Mouse (Mus musculus): ENCODE data around the gene Pld4. TPM values are rescaled to one million over a fixed set of nuclear protein-coding genes. Genes with fewer than 3 reads are reported as not detected.
A peak's percentile ranks its signal among the peaks of the same experiment; 100 is the strongest.

The Pld4 gene
- polyA plus RNA-seq, 1 experiment from 2014 or later: 3.9 TPM

DNA sequence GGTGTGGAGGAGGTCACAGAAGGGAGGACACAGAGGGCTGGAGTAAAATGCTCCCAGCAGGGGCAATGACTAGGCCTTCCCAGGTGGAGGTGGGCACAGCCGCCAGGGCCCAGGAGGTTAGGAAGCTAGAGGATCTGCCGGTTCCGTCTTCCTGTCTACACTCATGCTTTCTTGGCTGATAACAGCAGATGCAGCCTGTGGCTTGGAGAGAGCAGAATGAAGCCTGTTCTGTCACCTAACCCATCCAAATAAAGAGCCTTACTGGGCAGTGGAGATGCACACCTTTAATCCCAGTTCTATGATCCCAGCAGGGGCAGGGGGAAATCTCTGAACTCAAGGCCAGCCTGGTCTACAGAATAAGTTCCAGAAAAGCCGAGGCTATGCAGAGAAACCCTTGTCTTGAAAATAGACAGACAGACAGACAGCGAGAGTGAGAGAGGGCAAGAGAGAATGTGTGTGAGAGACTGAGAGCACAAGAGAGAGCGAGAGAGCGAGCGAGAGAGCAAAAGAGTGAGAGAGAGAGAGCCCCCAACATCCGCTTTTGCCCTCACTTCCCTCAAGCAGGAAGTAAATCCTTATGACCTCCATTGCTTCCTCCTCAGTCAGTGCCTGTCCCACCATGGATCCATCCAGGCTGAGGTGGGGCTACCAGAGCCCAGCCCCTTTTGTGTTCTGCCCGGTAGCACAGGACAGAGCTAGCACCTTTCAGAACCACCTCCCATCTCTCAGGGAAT lies 38.9 kb downstream of the Pld4 start:
- H3K27me3 ChIP-seq: peaks cover 61% of the 10 kb centered on the region
- H3K4me2 ChIP-seq: no peak overlapping the region
- no peaks in the 10 kb centered on the region for H3K9me3 ChIP-seq
- H3K4me1 ChIP-seq: peaks cover 19% of the 10 kb centered on the region
- H3K27ac ChIP-seq: no peak overlapping the region
- 89% methylated on average over 10 of the region's 10 CpGs for WGBS
- no peak overlapping the region for H3K9ac ChIP-seq
- H3K4me3 ChIP-seq (replicated peaks): no peak overlapping the region
- no peak for ATAC-seq (ENCODE audit: low FRiP score)
- H3K36me3 ChIP-seq (replicated peaks): no peaks in the 10 kb centered on the region

DNA sequence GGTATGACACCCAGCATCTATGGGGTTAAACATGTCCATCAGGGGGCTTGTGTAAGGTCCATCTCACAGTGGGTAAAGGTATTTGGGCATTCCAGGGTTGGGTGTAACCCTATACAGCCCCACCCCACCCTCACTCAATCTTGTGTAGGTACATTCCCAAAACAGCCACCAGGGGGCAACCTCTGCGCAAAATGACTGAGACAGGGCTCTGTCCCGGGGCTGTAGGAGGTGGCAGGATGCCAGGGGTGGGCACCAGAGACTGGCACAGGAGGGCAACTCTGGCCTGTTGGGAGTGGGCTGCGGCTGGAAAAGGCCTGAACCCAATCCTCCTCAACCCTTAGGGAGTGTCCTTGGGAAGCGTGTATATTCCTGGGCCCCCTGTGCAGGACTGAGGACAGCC lies 40.0 kb downstream of the Pld4 start:
- no peak overlapping the region for H3K4me2 ChIP-seq

DNA sequence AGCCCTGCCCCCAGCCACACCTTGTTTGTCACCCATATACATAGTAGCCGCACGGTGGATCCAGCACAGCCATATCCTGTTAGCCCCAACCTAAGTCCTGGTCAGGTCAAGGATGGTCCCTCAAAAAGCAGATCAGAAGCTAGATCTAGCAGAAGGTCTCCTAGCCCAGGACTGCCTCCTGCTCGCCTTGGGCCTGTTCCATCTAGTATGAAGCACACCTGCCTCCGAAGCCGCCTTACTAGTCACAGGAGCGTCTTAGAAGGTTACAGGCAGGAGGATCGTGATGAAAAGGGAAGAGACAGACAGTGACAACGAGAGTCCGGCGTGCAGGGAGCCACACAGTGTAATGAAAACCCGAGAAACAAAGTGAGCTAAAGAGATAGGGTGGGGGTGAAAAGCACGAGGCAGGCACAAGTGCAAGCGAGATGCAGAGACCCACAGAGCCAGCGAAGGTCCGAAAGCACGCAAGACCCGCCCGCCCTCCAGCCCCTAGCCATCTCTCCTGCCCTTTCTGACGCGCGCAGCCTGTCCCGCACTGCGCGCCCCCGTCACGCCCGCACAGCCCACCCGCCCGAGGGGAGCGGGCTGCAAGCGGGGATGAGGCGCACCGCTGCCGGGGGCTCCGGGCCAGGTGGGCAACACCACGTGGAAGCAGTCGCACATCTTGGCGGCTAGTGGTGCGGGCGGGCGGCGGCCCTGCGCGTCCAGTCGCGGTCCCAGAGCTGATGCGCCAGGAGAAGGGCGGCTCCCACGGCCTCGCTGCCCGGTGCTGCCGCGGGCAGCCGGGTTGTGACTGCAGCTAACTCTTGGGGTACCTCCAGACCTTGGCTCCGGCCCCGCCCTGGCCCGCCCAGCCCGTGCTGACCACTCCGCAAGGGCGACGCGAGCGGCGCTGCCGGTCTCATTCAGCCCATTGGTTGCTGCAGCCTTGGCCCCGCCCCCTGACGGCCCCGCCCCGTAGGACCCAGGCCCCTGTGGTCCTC lies 41.7 kb downstream of the Pld4 start, which contains the start of gene Ahnak2:
Gene Ahnak2, minus strand, starts transcription at position 794 of the 983 bp plus-strand sequence.
- Histone ChIP-seq H3K9ac (peak within 1 kb of the TSS; percentile 74), H3K9me3 (no peaks in the 10 kb centered on the region), H3K27me3 (peaks cover 69% of the 10 kb centered on the region), H3K27ac (no peak within 1 kb of the TSS), H3K4me2 (peak within 1 kb of the TSS; percentile 100), H3K4me1 (peaks cover 16% of the 10 kb centered on the region), H3K4me3 (replicated peaks) (peak within 1 kb of the TSS; percentile 63), H3K36me3 (replicated peaks) (no peaks in the 10 kb centered on the region)
- WGBS: 5% methylated on average over 61 of the region's 69 CpGs
- ATAC-seq (ENCODE audit: low FRiP score): peak; percentile 75

More for the DNA sequence above, 40.0 kb downstream of the Pld4 start:
- WGBS: 18% methylated on average over 4 of the region's 4 CpGs
- Histone ChIP-seq H3K4me3 (replicated peaks) (no peak overlapping the region), H3K27me3 (peaks cover 67% of the 10 kb centered on the region), H3K4me1 (peaks cover 19% of the 10 kb centered on the region), H3K9me3 (no peaks in the 10 kb centered on the region), H3K36me3 (replicated peaks) (no peaks in the 10 kb centered on the region), H3K9ac (no peak overlapping the region), H3K27ac (no peak overlapping the region)
- ATAC-seq (ENCODE audit: low FRiP score): peak; percentile 31

GRCm38 (mm10) chr12:112802917-112803316 lies 42.5 kb downstream of the Pld4 start:
- Histone ChIP-seq H3K4me3 (replicated peaks) (no peak overlapping the region), H3K27ac (no peak overlapping the region)

GRCm38 (mm10) chr12:112804046-112804445 lies 43.6 kb downstream of the Pld4 start:
- Histone ChIP-seq H3K4me2 (no peak overlapping the region), H3K27me3 (peaks cover 56% of the 10 kb centered on the region), H3K27ac (no peak overlapping the region), H3K9ac (no peak overlapping the region), H3K36me3 (replicated peaks) (no peaks in the 10 kb centered on the region), H3K4me1 (peaks cover 22% of the 10 kb centered on the region), H3K4me3 (replicated peaks) (no peak overlapping the region), H3K9me3 (no peaks in the 10 kb centered on the region)
- no peak for ATAC-seq (ENCODE audit: low FRiP score)
- 51% methylated on average over 13 of the region's 13 CpGs for WGBS

More at GRCm38 (mm10) chr12:112802917-112803316, 42.5 kb downstream of the Pld4 start:
- WGBS: 22% methylated on average over 3 of the region's 3 CpGs
- H3K36me3 ChIP-seq (replicated peaks): no peaks in the 10 kb centered on the region
- H3K9ac ChIP-seq: peak overlapping the region; percentile 74; the same call in 1 of the 2 replicates
- H3K4me2 ChIP-seq: peak overlapping the region; percentile 100
- H3K9me3 ChIP-seq: no peaks in the 10 kb centered on the region
- ATAC-seq (ENCODE audit: low FRiP score): no peak
- peaks cover 63% of the 10 kb centered on the region for H3K27me3 ChIP-seq
- peaks cover 16% of the 10 kb centered on the region for H3K4me1 ChIP-seq

GRCm38 (mm10) chr12:112806044-112806443 lies 45.6 kb downstream of the Pld4 start:
- no peak overlapping the region for H3K9ac ChIP-seq
- no peaks in the 10 kb centered on the region for H3K36me3 ChIP-seq (replicated peaks)
- no peaks in the 10 kb centered on the region for H3K9me3 ChIP-seq
- ATAC-seq (ENCODE audit: low FRiP score): no peak
- peaks cover 33% of the 10 kb centered on the region for H3K4me1 ChIP-seq
- no peak overlapping the region for H3K27ac ChIP-seq
- no peak overlapping the region for H3K4me3 ChIP-seq (replicated peaks)
- 84% methylated on average over 6 of the region's 6 CpGs for WGBS
- H3K27me3 ChIP-seq: peaks cover 49% of the 10 kb centered on the region
- H3K4me2 ChIP-seq: no peak overlapping the region

- no peak overlapping the region for H3K27ac ChIP-seq
- no peaks in the 10 kb centered on the region; the same call in 1 of the 2 replicates for H3K36me3 ChIP-seq (replicated peaks)
- 82% methylated on average over 4 of the region's 4 CpGs for WGBS
- no peaks in the 10 kb centered on the region for H3K9me3 ChIP-seq
- H3K4me1 ChIP-seq: peaks cover 20% of the 10 kb centered on the region
- H3K27me3 ChIP-seq: peaks cover 34% of the 10 kb centered on the region
- no peak overlapping the region; the same call in 1 of the 2 replicates for H3K4me3 ChIP-seq (replicated peaks)
- peak overlapping the region; percentile 93; the same call in 1 of the 2 replicates for H3K4me2 ChIP-seq
- ATAC-seq (ENCODE audit: low FRiP score): no peak
- H3K9ac ChIP-seq: peak overlapping the region; percentile 75
Observed at GRCm38 (mm10) chr12:112807796-112808195, 47.3 kb downstream of the Pld4 start.

DNA sequence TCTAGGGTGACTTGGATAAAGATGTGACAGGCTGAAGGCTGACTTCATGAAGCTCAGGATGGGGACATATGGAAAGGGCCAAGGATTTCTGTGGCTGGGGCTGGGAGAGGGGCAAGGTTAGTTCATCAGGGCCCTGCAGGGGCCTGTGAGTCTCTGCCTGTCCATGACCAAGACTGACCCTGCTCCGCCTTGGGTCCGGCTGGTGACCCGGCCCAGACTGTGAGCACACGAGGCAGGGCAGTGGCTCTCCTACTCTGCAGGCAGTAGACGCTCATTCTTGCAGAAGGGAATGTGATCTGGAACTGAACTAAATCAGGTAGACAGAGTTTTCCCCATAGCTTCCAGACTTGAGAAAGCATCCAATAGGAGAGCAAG lies 47.7 kb downstream of the Pld4 start:
- peak overlapping the region; percentile 75 for H3K27ac ChIP-seq

GRCm38 (mm10) chr12:112808587-112809364 lies 48.3 kb downstream of the Pld4 start, which contains the start of gene Clba1:
Gene Clba1, plus strand, starts transcription at chr12:112808937.
- peaks cover 20% of the 10 kb centered on the region for H3K4me1 ChIP-seq
- peaks cover 24% of the 10 kb centered on the region for H3K27me3 ChIP-seq
- peak within 1 kb of the TSS; percentile 72 for H3K4me3 ChIP-seq (replicated peaks)
- WGBS: 2% methylated on average over 64 of the region's 64 CpGs
- peak within 1 kb of the TSS; percentile 75 for H3K9ac ChIP-seq
- peak; percentile 94 for ATAC-seq (ENCODE audit: low FRiP score)
- H3K36me3 ChIP-seq (replicated peaks): peaks cover 3% of the 10 kb centered on the region; the same call in 1 of the 2 replicates
- peak within 1 kb of the TSS; percentile 93 for H3K4me2 ChIP-seq
- no peaks in the 10 kb centered on the region for H3K9me3 ChIP-seq
- H3K27ac ChIP-seq: peak within 1 kb of the TSS; percentile 75

More for the DNA sequence above, 47.7 kb downstream of the Pld4 start:
- Histone ChIP-seq H3K4me1 (peaks cover 20% of the 10 kb centered on the region), H3K27me3 (peaks cover 30% of the 10 kb centered on the region), H3K4me2 (peak overlapping the region; percentile 93), H3K9me3 (no peaks in the 10 kb centered on the region), H3K9ac (peak overlapping the region; percentile 75), H3K36me3 (replicated peaks) (no peaks in the 10 kb centered on the region; the same call in 1 of the 2 replicates), H3K4me3 (replicated peaks) (peak overlapping the region; percentile 72)
- WGBS: 65% methylated on average over 5 of the region's 5 CpGs
- peak; percentile 59 for ATAC-seq (ENCODE audit: low FRiP score)

DNA sequence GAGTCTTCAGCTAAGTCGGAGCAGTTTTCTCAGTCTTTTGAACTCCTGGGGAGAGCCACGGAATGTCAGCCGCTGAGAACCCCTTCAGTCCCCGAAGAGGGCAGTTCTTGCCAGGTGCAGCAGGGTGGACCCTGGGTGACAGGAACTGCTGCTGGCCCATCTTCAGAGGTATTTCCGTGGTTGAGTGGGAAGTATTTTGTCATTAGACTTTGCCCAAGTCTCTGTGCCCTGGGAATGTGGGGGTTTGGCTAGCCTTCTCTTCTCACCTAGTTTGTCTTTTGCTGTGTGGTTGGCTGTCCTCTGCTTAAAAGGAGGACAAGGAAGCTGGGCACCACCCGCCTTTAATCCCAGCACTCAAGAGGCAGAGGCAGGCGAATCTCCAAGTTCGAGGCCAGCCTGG lies 49.2 kb downstream of the Pld4 start:
- no peak for ATAC-seq (ENCODE audit: low FRiP score)
- Histone ChIP-seq H3K9me3 (no peaks in the 10 kb centered on the region), H3K4me3 (replicated peaks) (peak overlapping the region; percentile 72), H3K27me3 (peaks cover 17% of the 10 kb centered on the region), H3K27ac (no peak overlapping the region), H3K9ac (peak overlapping the region; percentile 75), H3K36me3 (replicated peaks) (peaks cover 11% of the 10 kb centered on the region), H3K4me2 (peak overlapping the region; percentile 93), H3K4me1 (peaks cover 20% of the 10 kb centered on the region)
- WGBS: 23% methylated on average over 8 of the region's 8 CpGs

DNA sequence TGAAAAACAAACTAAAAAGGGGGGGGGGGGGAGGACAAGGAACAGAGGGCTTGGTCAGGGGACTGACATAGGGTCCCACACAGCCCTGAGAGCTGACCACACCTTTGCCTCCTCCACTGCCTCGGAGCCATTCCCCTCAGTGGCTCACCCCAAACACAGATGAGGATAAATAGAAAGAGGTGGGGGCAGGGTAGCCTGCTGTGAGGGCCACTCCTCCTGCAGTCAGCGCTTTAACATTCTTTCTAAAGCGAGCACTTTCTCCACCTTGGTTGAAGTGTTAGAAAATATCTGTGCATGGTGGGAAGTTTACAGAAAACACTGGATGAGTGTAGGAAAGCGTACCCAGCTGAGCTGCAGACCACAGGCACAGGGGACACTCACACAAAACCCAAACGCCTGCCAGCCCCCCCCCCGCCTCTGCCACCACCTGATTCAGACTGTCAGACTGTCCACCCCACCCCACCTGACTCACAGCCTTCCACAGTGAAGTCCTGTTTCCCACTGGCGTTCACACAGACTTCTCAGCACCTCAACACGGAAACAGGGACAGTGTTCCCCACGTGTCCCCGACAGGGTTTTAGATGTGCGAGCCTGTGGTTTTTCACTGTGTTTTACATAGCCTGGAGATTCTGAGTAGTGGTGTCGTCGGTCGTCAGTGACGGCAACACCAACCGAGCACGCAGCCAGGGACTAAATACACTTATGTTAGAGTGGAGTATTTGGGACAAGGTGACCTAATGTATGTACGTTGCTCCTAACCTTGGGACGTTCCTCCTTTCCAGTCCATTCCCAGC lies 49.8 kb downstream of the Pld4 start:
- H3K4me1 ChIP-seq: peaks cover 20% of the 10 kb centered on the region
- 70% methylated on average over 19 of the region's 19 CpGs for WGBS
- peaks cover 17% of the 10 kb centered on the region for H3K36me3 ChIP-seq (replicated peaks)
- H3K9me3 ChIP-seq: no peaks in the 10 kb centered on the region
- no peak overlapping the region; the same call in 1 of the 2 replicates for H3K4me3 ChIP-seq (replicated peaks)
- no peak overlapping the region for H3K27ac ChIP-seq
- H3K4me2 ChIP-seq: peak overlapping the region; percentile 93
- H3K27me3 ChIP-seq: peaks cover 10% of the 10 kb centered on the region
- peak overlapping the region; percentile 75; the same call in 1 of the 2 replicates for H3K9ac ChIP-seq
- ATAC-seq (ENCODE audit: low FRiP score): no peak
